Mouse (Mus musculus): ENCODE data around the gene Fibp.

DNA sequence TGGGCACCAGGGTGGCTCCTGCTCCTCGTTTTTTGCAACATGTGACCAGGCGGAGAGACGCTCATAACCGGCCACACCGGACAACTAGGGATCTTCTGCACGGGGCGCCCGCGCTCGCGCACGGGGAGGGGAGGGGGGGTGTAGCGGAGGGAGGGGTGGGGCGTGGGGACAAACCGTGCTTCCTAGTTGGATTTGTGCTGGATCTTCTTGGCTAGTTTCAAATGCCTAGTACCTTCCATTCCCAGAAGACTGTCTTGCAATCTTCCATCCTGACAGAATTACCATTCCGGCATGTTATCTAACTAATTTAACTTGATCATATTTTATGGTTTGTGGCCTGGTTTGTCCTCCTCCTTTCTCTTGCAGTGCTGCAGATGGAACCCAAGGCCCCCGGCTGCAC, 43.3 kb downstream of the Fibp start, which contains the start of gene 1700020D05Rik:
- no peak for TF ChIP-seq CTCF (IDR thresholded peaks at IDR 0.05)
- TF ChIP-seq POLR2A (IDR thresholded peaks at IDR 0.05; ENCODE audit: insufficient read depth, low read depth, low read length), result no peak
- no peak for TF ChIP-seq EP300 (IDR thresholded peaks at IDR 0.05; ENCODE audit: insufficient read depth, low read depth, low read length)

All from heart, adult 2 months (tissue).